Mouse (Mus musculus) heart, adult 10 weeks (tissue): ENCODE data around the gene Ube3c. TPM values are rescaled to one million over a fixed set of nuclear protein-coding genes. Genes with fewer than 3 reads are reported as not detected.

Source experiments
- polyA plus RNA-seq: library from polyadenylated mRNA; stranded (reverse); fragments of 350-450 nt; fragmentation: Illumina TruSeq; extraction: RNeasy Lipid Tissue Mini Kit (QIAGEN cat#74804); gene quantifications from one replicate; pipeline ENCODE4 v1.2.3, GENCODE M21; 2014; ENCODE audit warnings: low read depth, low replicate concordance

Gene Ube3c
- polyA plus RNA-seq, result 31.8 TPM

DNA sequence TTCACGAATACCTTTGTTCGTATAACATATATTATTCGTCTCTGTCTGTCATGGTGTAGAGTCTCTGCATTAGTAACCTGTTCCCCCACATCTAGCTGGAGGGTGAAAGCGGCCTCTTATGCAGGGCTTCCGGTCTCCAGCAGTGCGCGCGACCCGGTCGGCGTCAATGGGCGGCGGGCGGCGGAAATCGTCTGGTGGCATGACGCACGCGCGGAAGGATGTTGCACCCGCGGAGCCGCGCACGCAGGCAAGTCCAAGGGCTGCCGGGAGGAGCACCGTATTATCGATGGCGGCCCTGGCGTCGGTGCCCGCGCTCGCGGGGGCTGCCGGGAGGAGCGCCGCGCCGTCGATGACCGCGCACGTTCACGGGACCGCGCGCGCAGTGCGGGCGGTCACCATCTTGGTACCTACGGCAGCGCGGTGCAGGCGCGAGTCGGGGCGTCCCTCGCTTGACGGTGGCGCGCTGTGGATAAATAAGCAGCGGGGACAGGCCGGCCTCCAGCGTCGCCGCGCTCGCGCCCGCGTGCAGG lies at the start of gene Ube3c:
Gene Ube3c, plus strand, starts transcription at position 395 of the 530 bp plus-strand sequence.

Other genes starting within 250 kb of the Ube3c start
- 9.0 TPM for gene Lmbr1, start 190.9 kb upstream of the Ube3c start, polyA plus RNA-seq
- gene Nom1, start 134.6 kb upstream of the Ube3c start, polyA plus RNA-seq, result 18.0 TPM
- gene Mnx1, start 90.8 kb upstream of the Ube3c start, polyA plus RNA-seq, result not detected
- gene Dnajb6, start 166.4 kb downstream of the Ube3c start, polyA plus RNA-seq, result 84.4 TPM
- not detected for gene Gm5129, start 166.7 kb downstream of the Ube3c start, polyA plus RNA-seq